Mouse (Mus musculus) cerebellum, adult 9-11 months (tissue): ENCODE results near the gene Abcc4.

Experiments
- DNase-seq: peaks from one replicate; pipeline ENCODE4 v3.0.0; 2022

Abcc4 gene

DNA sequence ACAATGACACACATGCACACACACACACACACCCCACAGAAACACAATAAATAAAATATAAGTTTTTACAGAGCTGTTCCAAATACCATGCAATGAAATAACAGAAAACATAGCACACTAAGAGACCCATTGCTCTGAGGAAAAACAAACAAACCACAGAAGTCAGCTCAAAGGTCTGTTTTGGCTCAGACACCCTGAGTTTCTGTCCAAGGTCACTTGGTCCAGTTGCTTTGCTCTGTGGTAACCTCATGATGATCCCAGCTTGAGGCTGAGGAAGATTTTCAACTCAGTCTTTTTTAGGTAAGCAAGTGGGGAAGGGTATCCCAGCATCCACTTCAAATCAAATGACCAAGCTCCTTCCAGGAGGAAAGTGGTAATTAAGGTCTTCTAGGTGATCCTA lies 4.9 kb upstream of the Abcc4 start:
- DNase-seq, result no peak

DNA sequence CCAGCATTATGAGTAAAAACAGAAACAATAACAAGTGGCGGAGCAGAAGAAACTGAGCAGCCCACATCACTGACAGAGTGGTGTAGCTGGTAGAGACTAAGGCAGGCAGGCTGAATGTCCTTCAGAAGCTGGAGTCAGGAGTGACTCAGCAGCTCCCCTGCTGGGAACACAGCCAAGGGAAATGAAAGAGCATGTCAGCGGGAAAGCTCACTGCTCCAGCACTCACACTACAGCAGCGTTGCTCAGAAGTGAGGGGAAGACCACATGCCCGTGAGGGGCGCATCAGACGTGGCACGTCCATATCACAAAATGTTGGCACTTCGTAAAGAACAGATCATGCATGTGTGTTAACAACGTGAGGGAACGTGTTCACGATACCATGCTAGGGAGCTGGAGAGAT lies 3.7 kb upstream of the Abcc4 start:
- DNase-seq, result peak; percentile 79

DNA sequence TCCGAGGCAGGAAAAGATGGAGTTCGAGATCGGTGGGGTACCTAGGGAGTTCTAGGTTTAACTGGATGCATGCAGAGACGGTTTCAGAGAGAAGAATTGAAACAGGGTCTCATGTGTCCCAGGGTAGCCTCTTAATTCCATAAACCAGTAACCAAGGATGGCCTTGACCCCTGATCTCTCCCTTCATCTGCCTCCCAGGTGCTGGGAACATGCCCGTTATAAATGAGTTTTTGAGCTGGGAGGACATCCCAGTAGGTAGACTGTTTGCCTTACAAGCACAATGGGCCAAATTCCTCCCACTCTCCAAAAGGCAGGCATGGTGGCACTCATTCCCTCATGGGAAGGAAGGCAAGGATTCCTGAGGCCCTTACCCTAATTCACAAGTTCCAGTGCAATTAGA lies 2.1 kb upstream of the Abcc4 start:
- DNase-seq, result no peak

DNA sequence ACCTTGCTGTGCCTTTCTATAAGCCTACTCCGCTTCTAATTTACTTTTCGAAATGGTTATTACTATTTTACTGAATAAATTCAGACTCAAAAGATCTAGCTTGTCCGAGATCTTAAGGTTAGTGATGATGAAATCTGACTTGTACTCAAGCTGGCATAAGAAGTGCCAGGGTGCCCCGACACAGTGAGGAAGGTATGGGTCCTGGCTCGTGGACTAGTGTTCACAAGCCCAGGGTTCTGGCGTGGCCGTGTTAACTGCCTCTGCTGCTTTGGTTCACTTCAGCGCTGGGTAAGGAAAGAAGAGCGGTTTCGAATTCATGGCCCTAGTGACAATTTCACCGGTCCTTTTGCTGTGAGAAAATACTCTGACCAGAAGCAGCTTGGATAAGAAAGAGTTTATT lies 943 bp upstream of the Abcc4 start:
- DNase-seq, result no peak

DNA sequence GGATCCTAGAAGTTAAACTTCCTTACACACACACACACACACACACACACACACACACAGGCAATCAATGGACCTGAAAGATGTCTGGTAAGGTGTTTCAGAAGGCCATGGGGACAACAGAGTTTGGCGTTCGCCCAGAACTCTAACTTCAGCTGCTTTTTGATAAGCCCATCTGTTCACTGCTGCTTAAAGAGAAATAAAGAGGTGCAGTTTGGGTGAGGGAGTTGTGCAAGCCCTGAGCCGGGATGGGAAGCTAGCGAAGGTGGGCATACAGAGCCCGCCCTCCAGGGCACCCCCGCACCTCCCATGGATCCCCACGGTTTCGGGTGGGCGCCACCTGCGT lies 583 bp downstream of the Abcc4 start:
- no peak for DNase-seq

DNA sequence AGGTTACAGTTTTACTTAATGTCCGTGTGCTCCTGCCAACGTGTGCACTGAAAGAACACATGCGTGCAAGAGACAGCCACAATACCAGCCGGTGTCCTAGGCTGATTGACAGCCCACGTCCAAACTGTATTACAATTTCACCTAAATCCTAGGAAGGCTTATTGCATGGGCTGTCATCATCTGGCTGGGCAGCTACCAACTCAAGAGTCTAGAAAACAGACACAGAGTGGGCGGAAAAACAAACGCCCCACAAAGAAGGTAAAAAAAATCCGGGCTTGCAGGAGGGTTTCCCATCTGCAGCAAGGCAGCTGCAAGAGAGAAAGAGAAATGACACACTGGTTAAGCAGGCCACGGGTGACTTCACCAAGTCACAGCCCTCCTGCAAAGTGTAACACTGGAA lies 2.7 kb downstream of the Abcc4 start:
- DNase-seq, result no peak

DNA sequence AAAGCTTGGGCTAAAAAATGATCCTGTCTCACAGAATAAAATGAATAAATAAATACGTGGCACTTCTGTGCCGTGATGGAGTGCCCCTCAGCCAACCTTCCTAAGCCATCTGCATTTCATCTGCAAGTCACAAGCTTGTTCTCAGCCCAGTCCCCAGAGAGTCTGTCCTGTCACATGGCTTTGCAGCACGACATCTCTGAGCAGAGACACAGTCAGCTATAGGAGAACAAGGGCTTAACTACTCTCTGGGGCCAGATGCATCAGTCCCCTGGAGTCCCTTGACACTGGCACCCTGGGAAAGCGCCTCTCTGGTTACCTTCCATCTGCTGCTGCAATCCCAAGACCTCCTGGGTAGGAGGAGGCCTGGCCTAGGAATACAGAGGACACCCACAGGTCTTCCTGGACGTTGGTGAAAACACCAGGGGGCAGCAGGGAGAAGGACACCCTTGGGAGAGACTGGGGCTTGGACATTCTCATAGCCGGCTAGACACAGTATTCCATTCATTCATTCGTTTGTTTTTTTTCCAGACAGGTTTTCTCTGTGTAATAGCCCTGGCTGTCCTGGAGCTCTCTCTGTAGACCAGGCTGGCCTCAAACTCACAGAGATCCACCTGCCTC lies 3.9 kb downstream of the Abcc4 start:
- DNase-seq, result no peak

DNA sequence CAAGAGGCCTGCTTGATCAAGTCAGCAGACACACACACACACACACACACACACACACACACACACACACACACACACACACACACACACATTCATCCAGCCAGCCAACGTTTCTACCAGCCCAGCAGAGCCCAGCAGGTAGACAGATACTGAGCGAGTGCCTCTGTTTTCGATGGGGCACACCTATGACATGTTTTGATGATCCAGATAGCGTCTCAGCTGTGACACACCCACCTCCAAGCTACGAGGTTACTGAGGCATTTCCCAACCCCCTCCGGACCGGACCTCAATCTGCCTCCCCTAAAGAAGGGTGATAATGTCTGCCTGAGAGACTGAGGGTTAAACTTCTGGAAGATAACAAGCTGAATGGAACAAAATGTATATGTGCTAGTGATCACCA lies 5.4 kb downstream of the Abcc4 start:
- no peak for DNase-seq

DNA sequence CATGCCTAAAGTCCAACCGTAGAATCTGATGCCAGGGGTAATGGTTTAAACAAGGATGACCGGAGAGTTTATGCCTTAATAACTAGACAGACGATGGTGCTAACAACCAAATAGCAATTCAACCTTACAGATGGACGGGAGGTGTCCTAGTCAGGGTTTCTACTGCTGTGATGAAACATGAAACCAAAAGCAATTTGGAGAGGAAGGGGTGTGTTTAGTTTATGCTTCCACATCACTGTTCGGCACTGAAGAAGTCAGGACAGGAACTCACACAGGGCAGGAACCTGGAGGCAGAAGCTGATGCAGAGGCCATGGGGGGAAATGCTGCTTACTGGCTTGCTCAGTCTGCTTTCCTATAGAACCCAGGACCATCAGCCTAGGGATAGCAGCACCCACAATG lies 6.1 kb downstream of the Abcc4 start:
- DNase-seq, result no peak

DNA sequence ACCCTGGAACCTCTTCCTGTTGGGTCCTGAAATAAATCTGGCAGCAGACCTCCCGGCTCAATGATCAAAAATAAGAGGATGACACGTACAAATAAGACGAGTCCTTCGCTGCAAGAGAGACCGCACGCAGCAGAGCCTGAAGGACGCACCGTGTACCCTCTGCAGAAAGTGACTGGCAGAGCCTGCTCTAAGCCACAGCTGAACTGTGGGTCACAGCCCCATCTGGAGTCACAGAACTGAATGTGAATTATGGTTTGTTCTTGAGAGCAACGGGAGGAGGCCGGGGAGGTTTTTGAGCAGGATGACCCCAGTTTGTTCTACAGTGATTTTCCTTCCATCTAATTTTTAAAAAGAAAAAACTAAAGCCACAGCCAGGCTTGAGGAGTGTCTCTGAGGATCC lies 6.5 kb downstream of the Abcc4 start:
- no peak for DNase-seq

DNA sequence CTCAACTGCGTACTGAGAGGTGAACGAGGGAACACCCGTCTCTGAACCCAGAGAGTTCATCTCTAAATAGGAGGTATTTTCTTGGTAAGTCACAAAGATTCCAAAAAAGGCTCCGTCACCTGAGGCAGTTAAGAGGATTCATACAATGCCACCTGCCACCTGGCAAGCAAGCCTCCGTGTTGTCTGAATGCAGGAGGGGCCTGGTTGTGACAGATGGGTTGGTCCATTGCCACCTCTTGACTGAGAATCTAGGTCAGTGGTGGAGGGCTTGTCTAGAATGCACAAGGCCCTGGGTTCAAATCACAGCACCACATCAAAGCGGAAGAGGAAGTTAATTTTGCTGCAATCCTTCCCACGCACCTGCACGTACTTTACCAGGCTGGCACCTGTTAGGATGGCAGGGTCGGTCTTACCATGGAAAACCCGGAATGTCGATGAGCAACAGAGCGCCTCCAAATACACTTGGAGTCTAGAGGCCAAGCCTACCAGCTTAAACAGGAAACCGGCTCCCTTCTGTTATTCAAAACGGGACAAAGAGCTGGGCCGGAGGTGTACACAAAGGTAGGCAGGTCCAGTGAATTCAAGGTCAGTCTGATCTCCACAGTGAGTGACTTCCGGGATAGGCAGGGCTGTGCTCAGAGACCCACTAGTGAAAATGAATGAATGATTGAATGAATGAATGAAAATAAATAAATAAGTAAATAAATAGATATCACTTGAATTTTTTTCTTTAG lies 9.3 kb downstream of the Abcc4 start:
- peak; percentile 69 for DNase-seq

DNA sequence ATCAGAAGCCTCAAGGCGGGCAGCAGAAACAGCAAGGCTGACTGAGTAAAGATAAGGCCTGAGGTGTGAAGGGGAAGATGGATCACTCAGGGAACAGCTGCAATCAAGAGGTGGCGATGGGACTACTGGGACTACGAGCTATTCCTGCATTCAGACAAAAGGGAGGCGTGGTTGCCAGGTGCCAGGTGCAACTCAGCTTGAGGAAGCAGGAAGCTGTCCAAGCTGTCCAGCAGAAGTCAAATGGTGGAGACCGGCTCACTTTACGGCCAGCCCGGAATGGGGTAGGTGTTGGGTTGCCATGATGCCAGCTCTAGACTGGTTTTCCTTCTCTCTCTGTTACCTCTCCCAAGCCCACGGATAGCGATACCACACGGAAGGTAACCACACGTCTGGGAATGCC lies 10.2 kb downstream of the Abcc4 start:
- DNase-seq, result no peak

DNA sequence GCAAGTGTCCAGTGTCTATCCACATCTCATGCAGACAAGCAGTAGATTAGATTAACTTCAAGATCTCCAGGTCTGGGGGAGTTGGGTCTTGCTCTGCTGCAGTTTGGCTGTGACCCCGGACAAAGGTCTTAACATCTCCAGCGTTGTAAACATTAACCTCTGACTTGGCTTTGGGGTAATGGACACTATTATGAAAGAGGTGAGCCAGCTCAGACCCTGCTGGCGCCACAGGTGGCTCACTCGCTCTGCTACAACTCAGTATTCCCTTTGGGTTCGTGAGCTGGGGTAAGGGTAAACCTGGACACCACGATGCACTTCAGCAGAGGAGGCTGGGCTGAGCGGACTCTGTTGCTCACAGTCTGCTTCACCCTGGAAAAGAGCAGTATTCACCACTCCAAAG lies 11.7 kb downstream of the Abcc4 start:
- DNase-seq, result no peak

DNA sequence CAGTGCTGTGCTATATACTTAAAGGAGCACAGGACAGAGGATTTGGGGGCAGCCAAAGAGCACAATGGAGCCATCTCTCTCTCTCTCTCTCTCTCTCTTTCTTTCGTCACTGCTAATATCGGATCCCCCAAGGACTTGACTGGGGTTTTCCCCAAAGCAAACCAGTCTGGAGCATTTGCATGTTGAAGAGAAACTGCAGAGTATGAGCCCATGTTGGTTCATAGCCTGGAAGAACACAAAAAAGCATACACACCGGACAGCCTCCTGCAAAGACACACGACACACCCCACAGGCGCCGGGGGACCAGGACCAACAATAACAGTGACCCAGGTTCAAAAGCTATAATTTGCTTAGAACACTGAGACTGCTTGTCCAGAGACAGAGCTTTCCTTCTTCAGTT lies 14.1 kb downstream of the Abcc4 start:
- DNase-seq, result no peak

DNA sequence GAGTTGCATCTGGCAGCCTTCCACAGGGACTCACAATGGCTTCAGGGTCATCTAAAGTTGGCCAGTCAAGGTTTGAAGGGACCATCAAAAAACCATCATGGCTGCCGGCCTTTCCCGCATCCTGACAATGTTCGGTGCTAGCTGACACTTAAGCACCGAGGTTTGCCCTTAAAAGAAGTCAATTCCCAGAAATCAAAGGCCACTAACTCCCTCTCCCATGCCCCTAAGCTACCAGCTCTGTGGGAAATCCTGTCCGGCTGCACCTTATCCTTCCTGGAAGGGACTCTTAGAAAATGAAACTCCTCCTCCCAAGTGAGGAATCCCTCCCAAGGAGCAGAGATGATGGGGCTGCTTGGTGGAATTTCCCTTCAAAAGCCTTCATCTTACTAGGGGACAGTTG lies 14.6 kb downstream of the Abcc4 start:
- DNase-seq, result no peak

DNA sequence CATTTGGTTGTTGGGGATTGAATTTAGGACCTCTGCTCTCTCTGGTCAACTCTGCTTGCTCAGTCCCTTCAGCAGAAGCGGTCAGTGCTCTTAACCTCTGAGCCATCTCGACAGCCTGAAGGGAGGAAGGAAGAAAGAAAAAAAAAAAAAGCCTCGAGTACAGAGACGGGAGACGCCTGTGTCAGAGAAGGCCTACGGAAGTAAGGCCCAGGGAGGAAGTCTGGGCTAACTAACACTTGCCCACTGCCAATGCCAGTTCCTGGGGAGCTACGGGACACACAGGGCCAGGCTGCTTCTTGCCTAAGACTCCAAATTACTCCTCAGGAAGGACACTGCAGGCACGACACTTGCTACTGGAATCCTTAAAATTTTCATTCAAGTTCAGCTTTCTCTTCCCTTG lies 15.1 kb downstream of the Abcc4 start:
- DNase-seq, result no peak

DNA sequence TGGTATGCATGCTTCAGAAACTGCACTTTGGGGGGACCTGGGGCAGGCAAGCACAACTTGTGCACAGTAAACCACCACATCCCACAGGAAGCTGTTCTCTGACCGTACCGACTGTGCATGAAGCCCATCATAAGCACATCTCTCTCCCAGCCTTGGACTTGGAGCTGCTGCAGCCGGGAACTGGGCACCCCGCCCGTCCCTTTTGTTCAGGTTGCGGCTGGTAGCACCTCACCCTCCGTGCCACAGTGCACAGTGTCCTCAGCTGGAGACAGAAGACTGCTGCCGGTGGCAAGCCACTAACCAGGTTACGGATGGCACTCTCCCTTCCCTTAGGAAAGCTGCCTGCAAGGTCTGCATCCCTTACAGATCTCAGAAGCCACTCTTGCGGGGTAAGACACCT lies 15.7 kb downstream of the Abcc4 start:
- DNase-seq, result no peak

DNA sequence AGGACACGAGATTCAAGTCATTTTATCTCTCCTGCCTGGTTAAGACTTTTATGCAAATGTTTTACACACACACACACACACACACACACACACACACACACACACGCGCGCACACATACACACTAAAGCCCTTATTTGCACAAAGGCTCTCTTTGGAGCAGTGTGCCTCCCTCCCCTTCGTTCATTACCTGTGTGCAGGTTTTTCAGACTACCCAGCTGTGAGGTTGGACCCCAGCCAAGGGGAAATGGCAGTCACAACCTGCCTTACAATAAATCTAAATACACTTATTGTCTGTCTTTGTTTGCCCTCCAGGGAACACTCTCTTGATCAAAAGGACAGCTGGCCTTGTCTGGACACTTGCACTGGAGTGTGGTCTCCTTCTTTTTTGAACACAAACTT lies 17.4 kb downstream of the Abcc4 start:
- DNase-seq, result no peak

DNA sequence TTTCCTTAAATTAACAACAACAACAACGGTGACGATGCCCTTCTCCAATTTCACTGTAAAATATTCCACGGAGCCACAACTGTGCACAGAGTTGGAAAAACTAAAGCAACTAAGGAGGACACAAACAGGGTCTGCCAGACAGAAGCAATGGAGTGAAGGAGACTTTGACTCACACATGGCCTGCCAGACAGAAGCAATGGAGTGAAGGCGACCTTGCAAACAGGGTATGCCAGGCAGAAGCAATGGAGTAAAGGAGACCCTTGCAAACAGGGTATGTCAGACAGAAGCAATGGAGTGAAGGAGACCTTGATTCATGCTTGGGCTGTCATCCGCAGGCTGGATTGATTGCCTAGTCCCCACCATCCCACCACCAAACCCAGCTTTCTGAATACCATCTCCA lies 19.2 kb downstream of the Abcc4 start:
- no peak for DNase-seq

DNA sequence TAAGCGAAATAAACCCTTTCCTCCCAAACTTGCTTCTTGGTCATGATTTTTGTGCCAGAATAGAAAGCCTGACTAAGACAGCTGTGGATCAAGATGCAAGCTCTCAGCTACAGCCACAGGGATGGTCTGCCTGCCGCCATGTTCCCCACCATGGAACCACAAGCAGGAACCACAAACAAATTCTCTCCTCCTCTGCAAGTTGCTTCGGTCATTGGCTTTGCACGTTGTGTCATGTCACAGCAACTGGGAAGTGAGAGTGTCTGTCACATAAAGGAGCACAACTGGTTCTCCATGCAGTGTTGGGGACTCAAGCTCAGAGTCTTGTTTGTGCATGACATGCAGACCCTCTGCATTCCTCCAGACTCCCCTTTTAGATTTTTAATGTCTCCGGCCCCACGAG lies 20.4 kb downstream of the Abcc4 start:
- no peak for DNase-seq

DNA sequence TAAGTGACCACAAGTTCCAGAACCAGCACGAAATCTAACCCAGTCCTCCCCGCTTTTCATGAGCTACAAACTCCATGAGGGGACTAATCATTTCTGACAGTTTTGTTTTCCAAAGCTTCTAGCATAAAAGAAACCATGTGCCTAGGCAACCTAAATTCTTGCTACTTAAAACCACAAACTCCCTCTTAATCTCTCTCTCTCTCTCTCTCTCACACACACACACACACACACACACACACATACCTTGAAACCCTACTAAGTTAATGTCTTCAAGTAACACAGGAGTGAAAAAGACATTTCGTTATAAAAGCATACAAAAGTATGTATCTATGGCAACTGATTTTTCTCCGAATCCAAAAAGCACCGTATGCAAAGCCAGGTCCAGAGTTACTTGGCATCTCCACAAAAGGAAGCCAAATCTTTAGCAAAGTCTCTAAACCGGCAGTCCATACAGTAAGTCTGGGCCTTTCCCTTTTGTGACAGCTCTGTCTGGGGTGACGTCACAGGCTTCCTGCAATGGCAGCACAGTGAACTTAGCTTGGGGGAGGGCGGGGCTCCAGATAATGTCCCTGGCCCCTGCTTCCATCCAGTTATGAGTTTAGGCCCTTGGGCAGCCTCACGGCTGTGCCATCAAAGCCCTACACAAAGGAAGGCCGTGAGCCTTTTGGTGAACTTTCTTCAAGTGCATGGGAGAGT lies 23.5 kb downstream of the Abcc4 start:
- DNase-seq, result no peak

DNA sequence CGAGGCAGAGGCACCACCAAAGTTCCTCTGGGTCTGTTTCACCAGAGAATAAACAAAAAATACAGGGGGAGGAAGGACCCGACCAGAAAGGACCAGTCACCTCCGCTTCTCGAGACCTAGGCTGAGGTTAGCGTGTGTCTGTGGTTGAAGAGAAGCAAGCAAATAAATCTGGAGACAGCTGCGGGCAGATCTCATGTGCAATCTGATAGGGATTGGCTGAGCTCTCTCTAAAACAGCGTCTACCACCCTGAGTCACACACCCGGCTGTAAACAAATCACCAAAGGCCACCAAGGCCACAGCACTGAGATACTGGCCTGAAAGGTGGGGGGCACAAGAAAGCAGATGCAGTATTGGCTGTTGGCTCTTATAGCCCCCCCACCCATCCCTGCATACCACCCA lies 24.9 kb downstream of the Abcc4 start:
- DNase-seq, result no peak

DNA sequence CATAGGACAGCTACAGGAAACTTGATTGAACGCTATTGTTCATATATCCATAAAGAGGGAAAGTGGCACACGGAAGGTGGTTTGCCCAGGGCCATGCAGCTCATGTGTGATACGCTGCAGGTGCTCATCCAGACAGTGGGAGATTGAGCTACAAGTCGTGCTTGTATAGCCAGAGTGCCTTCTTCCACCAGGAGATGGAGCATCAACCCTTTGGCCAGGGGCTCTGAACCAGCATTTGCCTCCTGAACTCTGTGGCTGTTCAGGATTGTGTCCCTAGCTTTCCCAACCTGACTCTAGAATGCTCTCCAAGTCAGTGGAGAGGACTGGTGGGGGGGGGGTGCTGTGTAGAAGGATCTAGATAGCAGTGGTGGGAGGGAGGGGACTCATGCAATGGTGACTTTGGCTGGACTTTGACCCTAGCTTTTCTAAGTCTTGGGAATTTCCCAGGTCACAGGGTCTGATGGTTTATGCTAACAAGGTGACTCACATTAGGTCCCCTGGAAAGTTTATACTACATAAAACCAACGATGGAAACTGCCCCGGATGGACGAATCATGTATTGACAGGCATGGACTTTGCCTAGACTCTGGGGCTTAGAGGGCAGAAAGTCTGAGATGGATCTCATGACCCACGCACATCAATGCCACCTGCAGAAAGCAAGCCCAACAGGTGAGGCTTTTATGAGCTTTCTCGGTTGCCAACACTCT lies 27.6 kb downstream of the Abcc4 start:
- DNase-seq, result no peak
